Mouse (Mus musculus) left cerebral cortex, postnatal 14 days (tissue): ENCODE measurements around the gene Grk6. TPM values are rescaled to one million over a fixed set of nuclear protein-coding genes. Genes with fewer than 3 reads are reported as not detected.
A peak's percentile ranks its signal among the peaks of the same experiment; 100 is the strongest.

Experiments used
- DNase-seq, 2 experiments: peaks; one replicate each; pipeline ENCODE4 v3.0.0; 2021 to 2022; ENCODE audit warnings: low spot score in 2 of 2, mixed read lengths in 1 of 2
- intact Hi-C: fragments of 180-260 bp; cut with DNase I; formaldehyde crosslinking; loops from one replicate; pipeline ENCODE4 v1.15.1; 2025
- total RNA-seq, 2 experiments: library from RNA; stranded (reverse); gene quantifications; 2 replicates each; pipeline ENCODE4 v1.2.3; 2021

Grk6 gene
- total RNA-seq, 2 experiments from 2014 or later = 67.5 to 67.8 TPM

- DNase-seq = no peak
- intact Hi-C loops = no loop called here
Observed at GRCm38 (mm10) chr13:55451296-55451695, 6.4 kb downstream of the Grk6 start.

GRCm38 (mm10) chr13:55451785-55452549, 7.1 kb downstream of the Grk6 start:
- intact Hi-C loops = no loop called here
- DNase-seq = no peak

- intact Hi-C loops = no loop called here
Observed at GRCm38 (mm10) chr13:55462965-55463364, 18.1 kb downstream of the Grk6 start.

GRCm38 (mm10) chr13:55463399-55464026, 18.6 kb downstream of the Grk6 start:
- intact Hi-C loops = no loop called here
- DNase-seq = no peak

More at GRCm38 (mm10) chr13:55462965-55463364, 18.1 kb downstream of the Grk6 start:
- no peak for DNase-seq

GRCm38 (mm10) chr13:55464027-55464884, 19.4 kb downstream of the Grk6 start, which contains the start of gene Prr7:
TSS of gene Prr7 (plus strand) at chr13:55464267.
- intact Hi-C loops = no loop called here
- DNase-seq = peak; percentile 78 to 83

- intact Hi-C loops = no loop called here
- no peak for DNase-seq
Observed at GRCm38 (mm10) chr13:55465184-55465583, 20.3 kb downstream of the Grk6 start.

GRCm38 (mm10) chr13:55465830-55466440, 21.1 kb downstream of the Grk6 start:
- intact Hi-C loops = no loop called here
- no peak for DNase-seq

GRCm38 (mm10) chr13:55468851-55469560, 24.1 kb downstream of the Grk6 start:
- DNase-seq = no peak
- intact Hi-C loops = no loop called here

- peak in 1 of 2 experiments; percentile 77 for DNase-seq
- intact Hi-C loops = loop anchor here (2.0 kb wide), 1 partner anchor 52 kb away; no protein-coding TSS in a partner anchor
Observed at GRCm38 (mm10) chr13:55470372-55470771, 25.5 kb downstream of the Grk6 start.

- DNase-seq = peak; percentile 79 to 84
- intact Hi-C loops = loop anchor here (2.0 kb wide), 1 partner anchor 52 kb away; no protein-coding TSS in a partner anchor
Observed at GRCm38 (mm10) chr13:55471156-55471818, 26.4 kb downstream of the Grk6 start.

DNA sequence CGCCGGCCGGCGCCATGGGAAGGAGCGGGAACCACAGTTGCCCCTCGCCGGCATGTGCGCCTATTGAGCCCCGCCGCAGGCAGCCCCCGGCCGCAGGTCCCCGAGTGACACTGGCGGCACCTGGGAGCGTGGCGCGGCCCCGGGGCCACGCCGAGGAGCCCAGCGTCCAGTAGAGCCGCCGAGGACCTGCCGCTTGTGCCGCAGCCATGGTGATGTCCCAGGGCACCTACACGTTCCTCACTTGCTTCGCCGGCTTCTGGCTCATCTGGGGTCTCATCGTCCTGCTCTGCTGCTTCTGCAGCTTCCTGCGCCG, 26.9 kb downstream of the Grk6 start:
- intact Hi-C loops = loop anchor here (2.0 kb wide), 1 partner anchor 53 kb away; no protein-coding TSS in a partner anchor
- DNase-seq = no peak

- peak; percentile 84 to 85 for DNase-seq
- intact Hi-C loops = no loop called here
Observed at GRCm38 (mm10) chr13:55472132-55473022, 27.5 kb downstream of the Grk6 start.

- intact Hi-C loops = no loop called here
- no peak for DNase-seq
Observed at GRCm38 (mm10) chr13:55473076-55473831, 28.4 kb downstream of the Grk6 start.

GRCm38 (mm10) chr13:55473961-55474360, 29.1 kb downstream of the Grk6 start:
- intact Hi-C loops = loop anchor here (2.0 kb wide), 1 partner anchor 39 kb away; the partner anchor contains the start of gene Pdlim7
- DNase-seq = no peak

DNA sequence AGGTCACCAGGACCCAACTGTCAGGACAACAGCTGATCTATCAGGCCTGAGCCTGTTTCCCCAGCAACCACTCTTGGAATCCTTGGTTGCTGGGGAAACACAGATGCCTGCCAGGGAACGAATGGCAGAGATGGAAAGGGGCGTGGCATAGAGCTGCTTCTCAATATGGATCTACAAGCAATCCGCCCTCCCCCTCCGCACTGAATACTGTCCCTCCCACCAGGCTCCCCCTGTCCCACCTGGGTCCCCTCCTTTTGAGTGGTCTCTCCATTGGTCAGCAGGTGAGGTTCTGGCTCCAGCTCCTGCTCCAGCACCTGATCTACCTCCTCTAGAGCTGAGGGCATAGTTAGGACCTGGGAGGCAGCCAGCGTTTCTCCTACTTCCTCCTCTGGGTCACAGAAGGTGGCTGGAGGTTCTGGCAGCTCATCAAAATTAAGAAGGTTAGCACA, 29.8 kb downstream of the Grk6 start:
- DNase-seq = peak; percentile 78 to 89
- intact Hi-C loops = loop anchor here (2.0 kb wide), 1 partner anchor 38 kb away; the partner anchor contains the start of gene Pdlim7

- DNase-seq = no peak
- intact Hi-C loops = loop anchor here (2.0 kb wide), 1 partner anchor 37 kb away; the partner anchor contains the start of gene Pdlim7
Observed at GRCm38 (mm10) chr13:55475750-55476149, 30.9 kb downstream of the Grk6 start.
